Mouse (Mus musculus): ENCODE data around the gene Map7d1.

GRCm38 (mm10) chr4:126259063-126259462 lies 2.9 kb upstream of the Map7d1 start:
- TF ChIP-seq POLR2A (IDR thresholded peaks at IDR 0.05; ENCODE audit: borderline replicate concordance, control insufficient read depth, low read depth, low read length) (no peak), CTCF (IDR thresholded peaks at IDR 0.05; ENCODE audit: control insufficient read depth, insufficient read depth, low read length) (no peak)
